Mouse (Mus musculus) kidney, postnatal 0 days (tissue): Measurements from ENCODE around the gene Trp53. TPM values are rescaled to one million over a fixed set of nuclear protein-coding genes. Genes with fewer than 3 reads are reported as not detected.
A peak's percentile ranks its signal among the peaks of the same experiment; 100 is the strongest.

ENCODE experiments used
- ATAC-seq: fragments of 200-750 bp; cut with Nextera tagmentation; replicated peaks from 2 replicates; pipeline ENCODE4 v1.8.0; 2017; ENCODE audit warnings: low read depth, moderate number of reproducible peaks, moderate TSS enrichment, moderate library complexity; ENCODE audit not compliant: low FRiP score
- DNase-seq: peaks from one replicate; pipeline ENCODE4 v3.0.0-alpha.2; 2016; ENCODE audit warnings: low spot score
- H3K27ac ChIP-seq: fragments of 300-500 bp; sonication (generic); 2 replicates; pipeline ENCODE4 v1.5.1; 2014; ENCODE audit warnings: mild to moderate bottlenecking
- H3K27me3 ChIP-seq: fragments of 300-500 bp; sonication (generic); 2 replicates; pipeline ENCODE4 v1.6.1; 2014; ENCODE audit warnings: low read length, mixed read lengths; ENCODE audit not compliant: insufficient read depth
- H3K36me3 ChIP-seq: fragments of 300-500 bp; sonication (generic); 2 replicates; pipeline ENCODE4 v1.6.1; 2014; ENCODE audit warnings: low read length, mixed read lengths; ENCODE audit not compliant: insufficient read depth
- H3K4me1 ChIP-seq: fragments of 300-500 bp; sonication (generic); replicated peaks from 2 replicates; pipeline ENCODE4 v1.6.1; 2014; ENCODE audit warnings: antibody characterized with exemption, low read length, mixed read lengths; ENCODE audit not compliant: insufficient read depth
- H3K4me2 ChIP-seq: fragments of 300-500 bp; sonication (generic); 2 replicates; pipeline ENCODE4 v1.6.1; 2014; ENCODE audit warnings: mild to moderate bottlenecking, low read length, moderate library complexity, mixed read lengths
- H3K4me3 ChIP-seq: fragments of 300-500 bp; sonication (generic); replicated peaks from 2 replicates; pipeline ENCODE4 v1.5.1; 2014; ENCODE audit warnings: low read depth, low read length
- H3K9ac ChIP-seq: fragments of 300-500 bp; sonication (generic); 2 replicates; pipeline ENCODE4 v1.6.1; 2014; ENCODE audit warnings: low read depth, low read length
- H3K9me3 ChIP-seq: fragments of 300-500 bp; sonication (generic); replicated peaks from 2 replicates; pipeline ENCODE4 v1.6.1; 2016; ENCODE audit warnings: low read length, inconsistent platforms, mixed read lengths
- CTCF ChIP-seq: IDR thresholded peaks from 2 replicates; pipeline ENCODE4 v1.5.1; 2016; ENCODE audit warnings: antibody characterized with exemption, low read depth, mild to moderate bottlenecking, moderate library complexity
- WGBS: fragments of 180-500 bp; shearing (Covaris S2); extraction: QIAGEN DNeasy Blood & Tissue Kit; methylation state at CpG from one replicate; pipeline ENCODE4 v1.1.7; 2014; 5-methylcytosine and 5-hydroxymethylcytosine counted together
- polyA plus RNA-seq: library from polyadenylated mRNA; unstranded; fragments of >200 nt; fragmentation: Nextera tagmentation; extraction: Ambion mirVana; gene quantifications from 2 replicates; pipeline ENCODE4 v1.2.1, GENCODE M21; 2015

Trp53 gene
- polyA plus RNA-seq, 1 experiment from 2014 or later = 117 TPM

DNA sequence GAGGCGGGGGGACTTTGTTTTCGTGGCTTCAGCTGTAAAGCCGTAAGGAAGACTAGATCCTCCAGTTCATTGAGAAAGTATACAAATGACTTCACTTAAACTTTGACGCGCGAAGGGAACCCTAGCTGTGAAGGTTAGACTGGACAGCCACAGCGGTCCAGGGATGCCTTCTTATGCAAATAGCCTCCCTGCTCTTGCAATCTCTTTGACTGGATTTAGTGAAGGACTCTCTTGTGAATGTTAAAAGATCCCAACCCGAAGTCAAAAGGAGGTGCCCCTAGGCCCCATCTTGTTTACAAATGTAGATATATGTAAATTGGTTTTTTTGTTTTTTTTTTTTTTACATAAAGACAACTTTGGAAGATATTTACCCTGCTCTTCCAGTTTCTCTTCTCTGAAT is 1.7 kb downstream of the Trp53 start:
- Histone ChIP-seq H3K4me1 (peaks cover 17% of the 10 kb centered on the region; the same call in 1 of the 2 replicates), H3K36me3 (no peaks in the 10 kb centered on the region), H3K9ac (peak overlapping the region; percentile 88), H3K4me3 (peak overlapping the region; percentile 88), H3K27me3 (no peaks in the 10 kb centered on the region), H3K27ac (peak overlapping the region; percentile 99), H3K4me2 (peak overlapping the region; percentile 80), H3K9me3 (no peaks in the 10 kb centered on the region)
- peak; percentile 48 for DNase-seq
- ATAC-seq = no peak
- WGBS = 1% methylated on average over 8 of the region's 8 CpGs
- TF ChIP-seq CTCF = no peak

DNA sequence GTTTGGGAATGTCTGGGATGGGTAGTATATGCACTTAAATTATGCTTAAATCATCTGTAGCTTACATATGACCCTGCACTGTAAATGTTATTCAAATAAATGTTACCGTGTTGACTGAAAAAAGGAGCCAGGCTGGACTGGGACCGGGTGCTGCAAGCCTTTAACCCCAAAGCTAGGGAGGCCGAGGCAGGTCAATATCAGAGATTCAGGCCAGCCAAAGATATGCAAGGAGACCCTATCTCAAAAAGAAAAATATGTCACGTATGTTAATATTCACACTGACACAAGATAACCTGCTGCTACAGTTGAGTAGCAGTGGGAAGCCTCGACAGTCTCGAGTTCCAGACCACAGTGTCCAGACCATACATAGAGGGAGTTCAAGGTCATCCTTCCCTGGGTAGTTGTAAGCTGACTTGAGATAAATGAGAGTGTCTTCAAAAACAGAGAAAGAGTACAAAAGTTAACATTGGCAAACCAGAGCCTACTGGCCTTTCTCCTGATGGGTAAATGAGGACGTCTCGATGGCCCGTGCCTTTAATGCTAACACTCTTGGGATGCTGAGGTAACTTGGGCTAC is 2.2 kb downstream of the Trp53 start:
- H3K9ac ChIP-seq = no peak overlapping the region
- H3K9me3 ChIP-seq = no peaks in the 10 kb centered on the region
- no peak for TF ChIP-seq CTCF
- H3K27me3 ChIP-seq = no peaks in the 10 kb centered on the region
- H3K4me3 ChIP-seq = 0 out of 2 replicates have a peak overlapping the region, but pooled peaks have one; percentile 88
- H3K27ac ChIP-seq = no peak overlapping the region
- H3K4me2 ChIP-seq = peak overlapping the region; percentile 80
- WGBS = 57% methylated on average over 9 of the region's 9 CpGs
- H3K36me3 ChIP-seq = peaks cover 3% of the 10 kb centered on the region; the same call in 1 of the 2 replicates
- ATAC-seq = no peak
- DNase-seq = no peak
- peaks cover 17% of the 10 kb centered on the region; the same call in 1 of the 2 replicates for H3K4me1 ChIP-seq

DNA sequence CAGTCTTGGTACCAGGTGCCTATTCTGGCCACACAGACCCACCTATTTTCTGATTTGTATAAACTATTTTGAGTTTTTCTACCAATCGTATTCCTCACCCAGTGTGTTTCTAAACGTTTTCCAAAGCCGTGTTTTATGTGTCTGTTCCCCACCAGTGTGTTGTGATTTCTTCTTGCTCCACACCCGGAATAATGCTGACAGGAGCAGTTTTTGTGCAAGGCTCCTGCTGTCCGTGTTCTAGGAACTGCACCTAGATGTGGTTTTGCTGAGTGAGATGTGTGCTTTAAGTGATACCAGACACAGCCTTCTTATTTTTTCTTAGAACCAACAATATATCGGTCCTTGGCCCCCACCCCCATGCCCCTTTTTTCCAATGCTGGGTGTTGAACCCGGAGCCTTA is 3.8 kb downstream of the Trp53 start:
- DNase-seq (no peak), ATAC-seq (no peak)
- TF ChIP-seq CTCF = no peak
- 78% methylated on average over 7 of the region's 7 CpGs for WGBS
- 0 out of 2 replicates have a peak, but pooled peaks cover 3% of the 10 kb centered on the region for H3K4me1 ChIP-seq
- H3K9me3 ChIP-seq = no peaks in the 10 kb centered on the region
- no peak overlapping the region for H3K9ac ChIP-seq
- peaks cover 20% of the 10 kb centered on the region for H3K36me3 ChIP-seq
- H3K4me2 ChIP-seq = no peak overlapping the region
- H3K27ac ChIP-seq = no peak overlapping the region
- no peak overlapping the region for H3K4me3 ChIP-seq
- no peaks in the 10 kb centered on the region for H3K27me3 ChIP-seq

DNA sequence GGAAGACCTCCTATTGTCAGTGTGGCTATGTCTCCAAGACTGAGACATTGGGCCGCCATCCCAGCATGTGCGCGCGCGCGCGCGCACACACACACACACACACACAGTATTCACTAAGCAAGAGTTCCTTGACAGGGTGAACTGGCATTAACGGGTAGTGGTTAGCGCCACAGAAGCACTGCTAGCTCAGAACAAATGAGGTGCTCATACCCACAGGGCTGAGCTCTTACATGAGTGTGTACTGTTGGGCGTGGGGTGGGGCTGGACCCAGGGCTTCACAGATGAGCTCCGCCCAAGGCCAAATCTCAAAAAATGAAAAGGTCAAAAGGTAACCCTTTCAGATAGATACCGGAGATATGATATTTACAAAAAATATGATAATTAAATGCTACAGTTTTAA is 4.8 kb downstream of the Trp53 start:
- ATAC-seq (no peak), DNase-seq (no peak)
- H3K9me3 ChIP-seq = no peaks in the 10 kb centered on the region
- H3K27ac ChIP-seq = no peak overlapping the region
- TF ChIP-seq CTCF = no peak
- 0 out of 2 replicates have a peak, but pooled peaks cover 3% of the 10 kb centered on the region for H3K4me1 ChIP-seq
- peaks cover 29% of the 10 kb centered on the region for H3K36me3 ChIP-seq
- WGBS = 95% methylated on average over 13 of the region's 13 CpGs
- no peak overlapping the region for H3K9ac ChIP-seq
- H3K27me3 ChIP-seq = no peaks in the 10 kb centered on the region
- H3K4me3 ChIP-seq = no peak overlapping the region
- no peak overlapping the region for H3K4me2 ChIP-seq

DNA sequence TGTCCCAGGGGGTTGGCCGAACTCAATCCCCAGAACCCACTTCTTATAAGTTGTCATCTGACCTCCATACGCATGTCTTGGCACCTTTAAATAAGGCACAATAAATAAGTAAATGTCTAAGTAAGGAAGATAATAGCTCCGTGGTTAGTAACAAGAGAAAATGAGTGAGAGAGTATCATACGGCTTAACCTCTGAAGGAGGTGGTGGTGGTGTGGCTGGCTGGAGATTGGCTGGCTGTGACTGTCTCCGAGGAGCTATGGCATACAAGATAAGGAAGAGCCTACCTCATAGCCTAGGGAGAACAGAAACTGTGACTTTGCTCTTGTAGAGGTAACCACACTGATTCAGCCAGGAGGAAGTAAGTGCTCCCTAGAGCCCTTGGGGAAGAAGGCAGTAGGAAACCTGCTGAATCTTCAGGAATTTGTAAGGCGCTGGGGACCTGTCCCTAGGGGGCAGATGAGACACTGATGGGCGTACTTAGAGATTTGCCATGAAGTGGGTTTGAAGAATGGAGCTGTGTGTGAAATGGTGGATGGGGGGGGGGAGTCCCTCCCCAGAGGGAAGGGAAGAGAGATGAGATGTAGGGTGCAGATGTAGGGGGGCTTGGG is 5.7 kb downstream of the Trp53 start:
- Histone ChIP-seq H3K9me3 (no peaks in the 10 kb centered on the region), H3K4me1 (0 out of 2 replicates have a peak, but pooled peaks cover 3% of the 10 kb centered on the region), H3K27ac (no peak overlapping the region), H3K36me3 (peaks cover 33% of the 10 kb centered on the region), H3K4me3 (no peak overlapping the region), H3K9ac (no peak overlapping the region), H3K27me3 (no peaks in the 10 kb centered on the region), H3K4me2 (no peak overlapping the region)
- 76% methylated on average over 7 of the region's 7 CpGs for WGBS
- DNase-seq (no peak), ATAC-seq (no peak)
- TF ChIP-seq CTCF = no peak; the same call in 1 of the 2 replicates

DNA sequence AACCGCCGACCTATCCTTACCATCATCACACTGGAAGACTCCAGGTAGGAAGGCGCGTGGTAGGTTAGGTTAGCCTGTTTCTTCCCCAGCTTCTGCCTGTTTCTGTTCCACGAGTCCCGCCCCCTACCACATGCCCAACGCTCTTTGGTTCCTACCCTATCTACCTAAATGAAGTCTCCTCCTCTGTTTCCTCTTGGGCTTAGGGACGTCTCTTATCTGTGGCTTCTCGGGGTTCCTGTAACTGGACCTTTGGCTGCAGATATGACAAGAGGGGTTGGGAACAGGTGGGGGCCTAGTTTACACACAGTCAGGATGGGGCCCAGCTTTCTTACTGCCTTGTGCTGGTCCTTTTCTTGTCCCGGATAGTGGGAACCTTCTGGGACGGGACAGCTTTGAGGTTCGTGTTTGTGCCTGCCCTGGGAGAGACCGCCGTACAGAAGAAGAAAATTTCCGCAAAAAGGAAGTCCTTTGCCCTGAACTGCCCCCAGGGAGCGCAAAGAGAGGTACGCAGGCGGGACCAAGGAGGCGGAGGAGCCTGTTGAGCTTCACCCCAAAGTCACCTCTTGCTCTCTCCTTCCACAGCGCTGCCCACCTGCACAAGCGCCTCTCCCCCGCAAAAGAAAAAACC is 9.2 kb downstream of the Trp53 start:
- DNase-seq (no peak), ATAC-seq (no peak)
- Histone ChIP-seq H3K9ac (no peak overlapping the region), H3K4me2 (no peak overlapping the region), H3K4me1 (no peaks in the 10 kb centered on the region), H3K9me3 (no peaks in the 10 kb centered on the region), H3K4me3 (no peak overlapping the region), H3K27me3 (no peaks in the 10 kb centered on the region), H3K27ac (no peak overlapping the region), H3K36me3 (peaks cover 45% of the 10 kb centered on the region)
- no peak for TF ChIP-seq CTCF
- WGBS = 88% methylated on average over 22 of the region's 22 CpGs
